Mouse (Mus musculus) layer of hippocampus, adult 9-11 months (tissue): ENCODE data around the gene Pcgf2.
A peak's percentile ranks its signal among the peaks of the same experiment; 100 is the strongest.
"Not testable (repeated sequence)": the region's sequence is repeated elsewhere in the genome, so short reads cannot be mapped to it uniquely, and the experiment has no call there.

Source experiments
- DNase-seq: peaks from one replicate; pipeline ENCODE4 v3.0.0; 2022

Gene Pcgf2

DNA sequence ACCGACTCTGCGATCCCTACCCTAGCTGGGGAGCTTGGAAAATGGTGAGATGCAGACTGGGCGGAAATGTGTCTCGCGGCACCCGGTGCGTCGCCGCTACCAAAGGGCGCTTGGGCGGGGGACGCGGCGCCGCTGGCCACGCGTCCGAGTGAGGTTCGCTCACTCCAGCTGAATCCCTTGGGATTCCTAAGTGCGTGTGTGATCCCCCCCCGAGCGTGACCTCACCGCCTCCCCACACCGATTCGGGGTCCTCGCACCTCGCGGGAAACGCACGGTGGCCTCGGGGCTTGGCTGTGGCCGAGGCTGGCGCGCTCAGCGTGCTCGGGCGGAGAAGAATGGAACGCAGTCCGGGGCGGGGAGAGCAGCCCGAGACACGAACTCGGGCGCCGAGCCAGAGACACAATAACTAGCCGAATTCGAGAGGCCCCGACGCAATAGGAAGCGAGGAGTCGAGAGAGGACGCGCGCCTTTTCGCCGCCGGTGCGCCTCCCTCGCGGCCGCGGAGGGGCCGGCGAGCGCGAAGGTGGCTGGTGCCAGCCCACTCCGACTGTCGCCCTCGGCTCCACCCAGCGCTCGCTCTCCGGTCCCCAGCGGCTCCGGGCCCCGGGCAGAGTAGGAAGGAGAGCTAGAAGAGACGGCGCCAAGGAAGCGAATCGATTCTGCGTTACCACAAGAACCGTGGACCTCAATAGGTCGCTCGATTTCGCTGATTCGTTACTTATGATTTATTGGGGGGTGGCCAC is at the start of gene Pcgf2:
Gene Pcgf2, minus strand, starts transcription at position 495 of the 743 bp plus-strand sequence.
- DNase-seq = peak; percentile 59

- no peak for DNase-seq
Measured at GRCm38 (mm10) chr11:97748496-97748895, 48.2 kb upstream of the Pcgf2 start.

GRCm38 (mm10) chr11:97747773-97748172 is 47.5 kb upstream of the Pcgf2 start:
- DNase-seq = no peak

GRCm38 (mm10) chr11:97745331-97745721 is 45.0 kb upstream of the Pcgf2 start:
- DNase-seq = no peak

DNA sequence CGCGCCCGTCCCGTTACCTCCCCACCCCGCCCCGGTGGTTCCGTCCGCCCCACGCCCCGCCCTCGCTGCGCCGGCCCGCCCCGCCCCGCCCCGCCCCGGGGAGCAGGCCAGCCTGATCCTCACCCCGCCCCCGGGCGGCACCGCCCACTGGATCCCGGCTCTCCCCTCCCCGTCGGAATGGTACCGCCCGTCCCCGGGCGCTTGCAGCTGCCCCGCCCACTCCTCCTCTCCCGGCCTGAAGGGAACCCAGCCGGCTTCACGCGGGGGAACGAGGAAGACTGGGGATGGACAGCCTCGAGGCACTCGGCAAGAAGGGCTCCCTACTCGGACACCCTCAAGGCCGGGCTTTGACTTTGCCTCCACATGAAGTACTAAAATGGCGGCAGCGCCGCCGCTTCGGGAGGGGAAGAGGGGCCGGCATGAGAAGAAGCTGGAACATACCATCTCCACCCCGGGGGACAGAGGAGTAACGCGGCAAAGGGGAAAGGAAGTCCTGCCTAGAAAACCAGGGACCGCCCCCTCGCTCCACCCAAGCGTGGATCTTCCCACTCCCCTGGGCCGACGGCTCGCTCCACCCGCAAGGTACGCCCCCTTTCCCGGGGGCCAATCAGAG is 44.5 kb upstream of the Pcgf2 start:
- DNase-seq = peak; percentile 99

DNA sequence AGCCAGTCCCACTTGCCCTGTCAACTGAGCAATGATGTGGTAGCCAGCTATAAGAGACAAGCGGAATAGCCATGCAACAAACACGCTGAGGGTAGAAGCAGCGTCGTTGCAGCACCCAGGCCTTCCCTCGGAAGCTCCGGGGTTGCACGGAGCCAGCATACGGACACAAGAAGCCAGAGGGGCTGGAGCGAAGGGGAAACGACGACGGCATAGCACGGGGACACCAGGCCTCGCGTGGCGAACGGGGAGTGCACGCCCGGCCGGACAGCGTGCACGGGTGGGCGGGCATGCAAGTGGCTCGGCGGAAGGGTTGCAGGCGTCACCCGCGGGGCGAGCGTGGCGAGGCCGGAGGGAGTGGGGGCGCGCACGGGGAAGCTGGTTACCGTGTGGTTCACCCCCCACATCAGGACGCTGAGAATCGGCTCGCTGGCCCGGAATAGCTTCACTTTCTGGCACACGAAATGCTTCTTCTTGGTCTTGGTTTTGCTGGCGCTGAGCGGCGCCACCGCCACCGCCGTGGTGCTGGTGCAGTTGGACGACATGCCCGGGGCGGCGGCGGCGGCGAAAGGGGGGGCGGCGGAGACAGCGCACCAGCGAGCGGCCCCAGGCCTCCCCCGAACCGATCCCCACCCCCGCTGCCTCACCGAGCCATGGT is 43.9 kb upstream of the Pcgf2 start, which contains the start of gene Pip4k2b:
Gene Pip4k2b, minus strand, starts transcription at position 642 of the 655 bp plus-strand sequence.
- no peak for DNase-seq

DNA sequence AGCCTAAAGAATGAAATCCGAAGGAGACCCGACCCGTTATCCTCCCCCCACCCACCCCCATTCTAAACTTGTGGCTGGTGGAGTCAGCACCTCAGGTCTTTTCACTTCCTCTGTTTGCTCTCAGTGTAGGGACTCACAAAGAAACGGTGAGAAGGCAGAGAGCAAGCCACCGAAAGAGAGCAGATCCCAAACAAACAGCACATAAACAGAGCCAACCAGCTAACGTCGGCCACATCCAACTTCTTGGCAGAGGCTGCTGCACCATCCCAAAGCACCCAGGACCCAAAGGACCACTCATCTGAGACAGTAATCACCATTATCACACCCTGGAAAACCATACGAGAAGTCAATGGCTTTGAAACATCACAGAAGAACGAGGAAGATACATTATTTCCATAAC is 43.1 kb upstream of the Pcgf2 start:
- no peak for DNase-seq

DNA sequence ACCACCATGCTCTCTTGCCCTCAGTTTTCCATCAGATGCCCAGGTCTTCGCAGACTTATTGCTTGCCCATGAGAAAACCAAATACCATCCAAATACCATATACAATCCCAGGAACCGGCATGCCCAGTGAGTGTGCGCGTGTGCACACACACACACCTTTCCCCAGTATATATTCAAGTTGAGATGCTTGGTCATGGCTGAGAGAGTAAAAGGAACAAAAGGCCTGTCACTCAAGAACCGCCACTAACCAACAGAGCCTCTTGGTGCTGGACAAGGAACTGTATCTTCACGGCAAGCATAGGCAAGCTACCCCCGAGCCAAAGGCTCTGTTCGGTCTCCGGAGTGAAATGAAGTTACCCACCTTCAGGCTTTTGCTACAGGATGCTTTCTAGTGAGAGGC is 42.3 kb upstream of the Pcgf2 start:
- no peak for DNase-seq

- DNase-seq = no peak
Measured at GRCm38 (mm10) chr11:97742157-97742556, 41.9 kb upstream of the Pcgf2 start.

- peak; percentile 43 for DNase-seq
Measured at GRCm38 (mm10) chr11:97740190-97740589, 39.9 kb upstream of the Pcgf2 start.

DNA sequence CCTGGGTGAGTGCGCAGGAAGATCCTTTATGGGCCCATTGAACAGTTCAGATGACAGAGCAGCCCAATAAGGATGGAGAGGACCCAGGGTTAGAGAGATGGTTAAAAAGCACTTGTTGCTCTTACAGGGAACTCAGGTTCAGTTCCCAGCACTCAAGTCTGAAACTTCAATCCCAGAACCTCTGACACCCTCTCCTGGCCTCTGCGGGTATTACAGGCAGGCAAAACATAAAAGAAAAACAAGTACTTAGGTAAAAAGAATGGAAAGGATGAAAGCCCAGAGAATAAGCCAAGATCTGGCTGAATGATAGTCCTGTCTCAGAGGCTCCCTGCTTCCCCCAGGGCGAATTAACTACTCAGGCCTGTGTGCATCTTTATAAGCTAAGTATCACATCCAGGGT is 38.9 kb upstream of the Pcgf2 start:
- no peak for DNase-seq

GRCm38 (mm10) chr11:97738703-97739102 is 38.4 kb upstream of the Pcgf2 start:
- DNase-seq = no peak

DNA sequence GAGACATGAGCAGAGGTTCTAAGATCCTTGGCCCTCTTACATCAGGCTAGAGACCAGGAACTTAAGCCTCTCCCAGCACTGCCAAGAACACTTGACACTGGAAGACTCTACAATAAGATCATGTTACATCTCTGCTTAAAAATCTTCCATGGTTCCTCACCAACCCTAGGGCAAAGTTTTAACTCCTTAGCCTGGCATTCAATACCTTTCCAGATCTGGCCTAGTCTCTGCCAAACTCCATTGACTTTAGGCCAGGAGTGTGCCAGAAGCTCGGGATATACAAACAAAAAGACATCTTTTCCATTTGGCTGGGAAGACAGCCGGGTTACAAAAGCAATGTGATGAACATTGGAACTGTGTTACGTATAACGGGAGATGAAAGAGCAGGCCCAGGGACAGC is 37.3 kb upstream of the Pcgf2 start:
- DNase-seq = no peak

- DNase-seq = no peak
Measured at GRCm38 (mm10) chr11:97736645-97737044, 36.3 kb upstream of the Pcgf2 start.

DNA sequence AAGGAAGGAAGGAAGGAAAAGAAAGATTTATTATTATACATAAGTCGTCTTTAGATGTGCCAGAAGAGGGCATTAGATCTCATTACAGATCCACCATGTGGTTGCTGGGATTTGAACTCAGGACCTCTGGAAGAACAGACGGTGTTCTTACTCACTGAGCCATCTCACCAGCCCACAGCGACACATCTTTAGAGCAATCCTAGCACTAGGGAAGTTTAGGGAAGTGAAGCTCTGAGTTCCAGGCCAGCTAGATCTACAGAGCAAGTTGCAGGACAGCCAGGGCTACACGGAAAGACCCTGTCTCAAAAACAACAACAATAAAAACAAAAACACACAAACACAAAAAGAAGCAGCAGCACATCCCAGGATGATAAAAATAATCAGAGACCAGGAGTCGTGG is 34.5 kb upstream of the Pcgf2 start:
- DNase-seq = not testable (repeated sequence)

DNA sequence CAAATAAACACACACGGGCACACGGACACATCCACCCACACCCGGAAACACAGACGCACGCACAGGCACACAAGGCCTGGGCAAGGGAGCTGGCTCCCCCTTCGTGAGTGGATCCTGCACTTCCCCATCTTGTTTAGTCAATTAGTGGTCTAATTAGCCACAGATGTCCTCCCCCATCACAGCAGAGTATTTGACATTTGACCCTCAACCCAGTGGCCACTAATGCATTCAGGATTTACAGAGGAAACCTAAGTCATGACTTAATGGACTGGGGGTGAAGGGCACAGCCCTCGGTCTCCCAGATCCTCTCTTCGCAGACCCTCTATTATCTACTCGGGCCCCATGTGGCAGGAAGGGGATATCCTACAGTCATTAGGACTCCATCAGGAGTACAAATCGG is 33.4 kb upstream of the Pcgf2 start:
- DNase-seq = no peak

DNA sequence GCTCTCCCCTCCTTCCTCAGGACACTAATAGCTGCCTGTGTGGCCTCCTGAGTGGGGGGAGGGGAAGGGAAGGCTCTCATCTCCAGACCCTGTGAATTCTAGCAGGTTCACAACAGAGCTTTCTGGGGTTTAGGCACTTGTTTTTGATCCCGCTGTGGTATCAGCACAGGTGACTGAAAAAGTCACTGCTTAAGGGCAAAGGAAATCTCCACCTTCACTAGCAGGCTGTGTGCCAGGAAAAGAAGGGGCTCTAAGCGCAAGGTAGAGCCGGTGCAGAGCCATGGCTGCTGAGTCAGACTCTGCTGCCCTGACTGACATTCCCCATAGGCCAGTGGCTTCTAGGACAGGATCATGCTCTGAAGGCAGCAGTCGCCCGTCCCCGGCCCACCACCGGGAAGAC is 28.4 kb upstream of the Pcgf2 start:
- DNase-seq = no peak

DNA sequence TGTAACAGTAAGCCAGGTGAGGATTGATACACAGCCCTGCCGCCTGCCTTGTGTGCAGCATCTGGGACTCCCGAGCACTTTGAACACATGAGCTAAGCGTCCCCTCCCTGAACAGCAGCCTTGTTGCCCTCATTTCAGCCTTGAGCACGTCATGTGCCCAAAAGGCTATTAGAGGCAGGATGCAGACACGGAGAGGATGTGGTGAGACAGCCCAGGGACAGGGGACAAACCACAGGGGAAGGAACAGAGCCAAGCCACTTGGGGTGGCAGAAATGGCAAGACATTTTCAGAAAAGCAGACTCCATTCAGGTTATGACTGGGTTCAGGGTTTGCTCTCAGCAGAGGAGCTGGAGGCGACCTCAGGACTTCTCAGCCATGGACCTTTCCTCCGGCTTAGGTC is 28.0 kb upstream of the Pcgf2 start:
- DNase-seq = no peak

- DNase-seq = no peak
Measured at GRCm38 (mm10) chr11:97723709-97724108, 23.4 kb upstream of the Pcgf2 start.

- DNase-seq = no peak
Measured at GRCm38 (mm10) chr11:97721338-97721737, 21.0 kb upstream of the Pcgf2 start.

DNA sequence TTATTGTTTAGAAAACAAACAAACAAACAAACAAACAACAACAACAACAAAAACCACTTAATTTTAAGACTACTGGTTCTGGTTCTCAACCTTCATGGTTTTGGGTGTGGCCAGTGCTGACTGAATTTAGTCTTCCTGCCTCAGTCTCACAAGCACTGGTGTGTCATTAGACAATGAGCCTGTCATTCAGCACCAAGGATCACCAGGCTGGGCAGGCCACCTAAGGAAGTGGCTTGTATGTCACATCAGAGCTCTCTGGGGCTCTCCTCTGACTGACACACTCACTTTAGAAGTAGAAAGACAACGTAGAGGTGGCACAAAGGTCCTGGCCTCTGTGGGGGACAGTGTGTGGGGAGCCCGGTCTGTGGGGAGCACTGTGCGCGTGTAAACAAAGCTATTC is 18.7 kb upstream of the Pcgf2 start:
- DNase-seq = no peak

GRCm38 (mm10) chr11:97718281-97718860 is 18.1 kb upstream of the Pcgf2 start:
- DNase-seq = no peak

DNA sequence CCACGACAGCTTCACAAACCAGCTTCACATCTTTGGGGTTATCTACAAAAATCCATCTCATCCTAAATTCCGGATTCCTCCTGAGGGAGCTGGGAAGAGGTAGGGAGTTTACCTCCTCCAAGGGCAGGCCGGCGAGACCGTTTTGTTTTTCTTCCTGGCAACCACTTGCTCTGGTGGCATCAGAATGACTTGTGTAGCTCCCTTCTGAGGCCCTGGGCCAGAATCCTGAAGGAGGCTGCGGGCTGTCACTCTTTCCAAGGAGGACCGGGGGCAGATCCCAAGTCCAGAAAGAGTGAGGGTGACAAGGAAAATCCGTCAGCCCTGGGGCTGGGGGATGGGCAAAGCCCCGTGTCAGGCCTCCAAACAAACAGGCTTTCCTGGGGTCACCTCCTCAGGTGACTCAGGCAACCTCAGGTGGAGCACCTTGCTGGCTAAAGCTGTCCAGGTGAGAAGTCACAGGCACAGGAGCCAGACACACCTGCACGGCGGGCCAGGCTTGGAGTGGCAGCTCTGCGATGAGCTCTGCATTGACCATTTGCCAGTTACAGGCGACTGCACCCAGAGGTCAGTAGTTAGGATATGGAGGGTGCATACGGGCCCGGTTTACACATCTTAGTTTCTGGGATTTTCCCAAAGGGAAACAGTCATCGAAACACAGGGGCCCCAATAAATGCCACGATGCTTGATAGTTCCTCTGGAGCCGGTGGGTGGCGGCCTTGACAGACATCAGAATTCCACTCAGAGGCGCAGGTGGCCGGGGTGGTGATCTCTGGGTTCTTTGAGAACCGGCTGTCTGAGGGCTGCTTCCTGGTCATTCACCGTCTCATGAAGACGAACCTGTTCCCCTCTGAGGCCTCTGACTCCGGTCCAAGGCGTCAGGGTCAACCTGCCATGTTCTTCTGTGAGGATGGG is 17.3 kb upstream of the Pcgf2 start:
- no peak for DNase-seq
